Mouse (Mus musculus): Measurements from ENCODE around the gene Hic1. TPM values are rescaled to one million over a fixed set of nuclear protein-coding genes. Genes with fewer than 3 reads are reported as not detected.
A peak's percentile ranks its signal among the peaks of the same experiment; 100 is the strongest.

Gene Hic1
- total and polyA plus RNA-seq, 2 experiments from 2014 or later: 4.8 to 17.8 TPM

GRCm38 (mm10) chr11:75212031-75212667, 42.8 kb upstream of the Hic1 start:
- Histone ChIP-seq H3K9me3 (replicated peaks; ENCODE audit: control insufficient read depth, low read length) (no peaks in the 10 kb centered on the region), H3K27me3 (ENCODE audit: control insufficient read depth, insufficient read depth, low read length) (no peaks in the 10 kb centered on the region), H3K4me1 (ENCODE audit: control insufficient read depth, insufficient read depth) (peaks cover 27% of the 10 kb centered on the region), H3K27ac (ENCODE audit: low read depth) (peak overlapping the region; percentile 89), H3K4me2 (ENCODE audit: low read depth, low read length) (peak overlapping the region; percentile 22; the same call in 1 of the 2 replicates), H3K36me3 (replicated peaks; ENCODE audit: control insufficient read depth, insufficient read depth, low read length) (no peaks in the 10 kb centered on the region), H3K9ac (replicated peaks; ENCODE audit: low read depth, low read length) (no peak overlapping the region), H3K4me3 (ENCODE audit: low read depth, low read length) (no peak overlapping the region)
- ATAC-seq (ENCODE audit: insufficient read depth, low read depth) (peak; percentile 79), DNase-seq (ENCODE audit: low spot score) (peak; percentile 84)
- no peak for TF ChIP-seq EP300 (IDR thresholded peaks at IDR 0.05; ENCODE audit: low read depth)
- TF ChIP-seq CTCF (IDR thresholded peaks at IDR 0.05; ENCODE audit: low read depth): no peak
- WGBS: 29% methylated on average over 8 of the region's 8 CpGs

- no peaks in the 10 kb centered on the region for H3K9me3 ChIP-seq (replicated peaks; ENCODE audit: control insufficient read depth, low read length)
- no peak overlapping the region for H3K4me2 ChIP-seq (ENCODE audit: low read depth, low read length)
- TF ChIP-seq EP300 (IDR thresholded peaks at IDR 0.05; ENCODE audit: low read depth) (no peak), CTCF (IDR thresholded peaks at IDR 0.05; ENCODE audit: low read depth) (no peak)
- no peak overlapping the region for H3K4me3 ChIP-seq (ENCODE audit: low read depth, low read length)
- H3K9ac ChIP-seq (replicated peaks; ENCODE audit: low read depth, low read length): no peak overlapping the region
- H3K27ac ChIP-seq (ENCODE audit: low read depth): 0 out of 2 replicates have a peak overlapping the region, but pooled peaks have one; percentile 89
- H3K27me3 ChIP-seq (ENCODE audit: control insufficient read depth, insufficient read depth, low read length): no peaks in the 10 kb centered on the region
- no peaks in the 10 kb centered on the region for H3K36me3 ChIP-seq (replicated peaks; ENCODE audit: control insufficient read depth, insufficient read depth, low read length)
- WGBS: 89% methylated on average over 6 of the region's 6 CpGs
- DNase-seq (ENCODE audit: low spot score): no peak
- no peak for ATAC-seq (ENCODE audit: insufficient read depth, low read depth)
- H3K4me1 ChIP-seq (ENCODE audit: control insufficient read depth, insufficient read depth): peaks cover 22% of the 10 kb centered on the region
Measured at GRCm38 (mm10) chr11:75210755-75211154, 41.4 kb upstream of the Hic1 start.

DNA sequence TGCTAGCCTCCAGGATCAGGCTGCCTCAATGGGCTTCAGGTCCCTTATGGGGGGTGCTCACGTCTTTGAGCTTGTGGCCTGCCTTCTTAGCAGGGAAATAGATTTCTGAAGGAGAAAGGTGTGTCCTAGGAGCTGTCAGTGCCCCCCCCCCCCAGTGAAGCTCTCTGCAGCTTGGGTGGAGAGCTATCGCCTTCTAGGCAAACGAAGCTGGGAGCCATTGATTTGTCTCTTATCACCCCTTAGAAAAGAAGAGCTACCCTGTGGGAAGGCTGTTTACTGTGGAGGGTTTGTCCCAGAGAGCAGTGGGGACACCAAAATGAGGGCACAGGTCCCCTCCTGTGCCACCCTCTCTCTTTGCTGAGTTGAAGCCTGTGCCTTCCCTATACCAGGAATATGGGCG, 40.8 kb upstream of the Hic1 start:
- no peak for DNase-seq (ENCODE audit: low spot score)
- Histone ChIP-seq H3K27me3 (ENCODE audit: control insufficient read depth, insufficient read depth, low read length) (no peaks in the 10 kb centered on the region), H3K4me3 (ENCODE audit: low read depth, low read length) (no peak overlapping the region), H3K27ac (ENCODE audit: low read depth) (no peak overlapping the region), H3K36me3 (replicated peaks; ENCODE audit: control insufficient read depth, insufficient read depth, low read length) (no peaks in the 10 kb centered on the region), H3K9me3 (replicated peaks; ENCODE audit: control insufficient read depth, low read length) (no peaks in the 10 kb centered on the region), H3K4me1 (ENCODE audit: control insufficient read depth, insufficient read depth) (peaks cover 23% of the 10 kb centered on the region), H3K4me2 (ENCODE audit: low read depth, low read length) (no peak overlapping the region), H3K9ac (replicated peaks; ENCODE audit: low read depth, low read length) (no peak overlapping the region; the same call in 1 of the 2 replicates)
- WGBS: 81% methylated on average over 4 of the region's 4 CpGs
- ATAC-seq (ENCODE audit: insufficient read depth, low read depth): no peak
- TF ChIP-seq EP300 (IDR thresholded peaks at IDR 0.05; ENCODE audit: low read depth): no peak
- no peak for TF ChIP-seq CTCF (IDR thresholded peaks at IDR 0.05; ENCODE audit: low read depth)

- no peaks in the 10 kb centered on the region for H3K36me3 ChIP-seq (replicated peaks; ENCODE audit: control insufficient read depth, insufficient read depth, low read length)
- no peaks in the 10 kb centered on the region for H3K27me3 ChIP-seq (ENCODE audit: control insufficient read depth, insufficient read depth, low read length)
- H3K4me3 ChIP-seq (ENCODE audit: low read depth, low read length): no peak overlapping the region
- H3K27ac ChIP-seq (ENCODE audit: low read depth): peak overlapping the region; percentile 25; the same call in 1 of the 2 replicates
- no peaks in the 10 kb centered on the region for H3K9me3 ChIP-seq (replicated peaks; ENCODE audit: control insufficient read depth, low read length)
- DNase-seq (ENCODE audit: low spot score): no peak
- H3K4me2 ChIP-seq (ENCODE audit: low read depth, low read length): no peak overlapping the region
- TF ChIP-seq CTCF (IDR thresholded peaks at IDR 0.05; ENCODE audit: low read depth): no peak
- no peak for TF ChIP-seq EP300 (IDR thresholded peaks at IDR 0.05; ENCODE audit: low read depth)
- WGBS: 69% methylated on average over 4 of the region's 4 CpGs
- no peak overlapping the region for H3K9ac ChIP-seq (replicated peaks; ENCODE audit: low read depth, low read length)
- peaks cover 30% of the 10 kb centered on the region for H3K4me1 ChIP-seq (ENCODE audit: control insufficient read depth, insufficient read depth)
- no peak for ATAC-seq (ENCODE audit: insufficient read depth, low read depth)
Measured at GRCm38 (mm10) chr11:75209363-75209762, 40.0 kb upstream of the Hic1 start.

DNA sequence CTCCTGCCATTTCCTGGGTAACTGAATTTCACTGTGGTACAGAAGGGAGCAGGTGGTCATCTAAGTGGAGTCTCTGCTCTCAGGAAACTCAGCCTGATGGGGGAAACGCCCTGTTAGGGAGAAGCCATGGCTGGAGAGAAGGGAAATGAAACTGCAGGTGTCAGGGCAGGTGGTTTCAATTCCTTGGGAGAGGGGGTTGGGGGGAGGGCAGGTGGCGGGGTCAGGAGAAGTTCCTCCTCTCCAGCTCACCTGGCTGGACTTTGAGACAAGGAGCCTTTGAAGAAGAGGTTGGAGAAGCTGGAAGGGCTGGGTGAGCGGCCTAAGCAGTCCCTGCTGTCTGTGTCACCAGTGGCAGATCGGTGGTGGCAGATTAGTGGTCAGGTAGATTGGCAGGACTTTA, 37.0 kb upstream of the Hic1 start:
- no peak for ATAC-seq (ENCODE audit: insufficient read depth, low read depth)
- Histone ChIP-seq H3K4me1 (ENCODE audit: control insufficient read depth, insufficient read depth) (peaks cover 22% of the 10 kb centered on the region), H3K4me2 (ENCODE audit: low read depth, low read length) (no peak overlapping the region), H3K27me3 (ENCODE audit: control insufficient read depth, insufficient read depth, low read length) (no peaks in the 10 kb centered on the region), H3K27ac (ENCODE audit: low read depth) (no peak overlapping the region), H3K9ac (replicated peaks; ENCODE audit: low read depth, low read length) (no peak overlapping the region), H3K36me3 (replicated peaks; ENCODE audit: control insufficient read depth, insufficient read depth, low read length) (no peaks in the 10 kb centered on the region), H3K4me3 (ENCODE audit: low read depth, low read length) (no peak overlapping the region), H3K9me3 (replicated peaks; ENCODE audit: control insufficient read depth, low read length) (no peaks in the 10 kb centered on the region)
- DNase-seq (ENCODE audit: low spot score): no peak
- no peak for TF ChIP-seq CTCF (IDR thresholded peaks at IDR 0.05; ENCODE audit: low read depth)
- no peak for TF ChIP-seq EP300 (IDR thresholded peaks at IDR 0.05; ENCODE audit: low read depth)
- WGBS: 83% methylated on average over 4 of the region's 4 CpGs

DNA sequence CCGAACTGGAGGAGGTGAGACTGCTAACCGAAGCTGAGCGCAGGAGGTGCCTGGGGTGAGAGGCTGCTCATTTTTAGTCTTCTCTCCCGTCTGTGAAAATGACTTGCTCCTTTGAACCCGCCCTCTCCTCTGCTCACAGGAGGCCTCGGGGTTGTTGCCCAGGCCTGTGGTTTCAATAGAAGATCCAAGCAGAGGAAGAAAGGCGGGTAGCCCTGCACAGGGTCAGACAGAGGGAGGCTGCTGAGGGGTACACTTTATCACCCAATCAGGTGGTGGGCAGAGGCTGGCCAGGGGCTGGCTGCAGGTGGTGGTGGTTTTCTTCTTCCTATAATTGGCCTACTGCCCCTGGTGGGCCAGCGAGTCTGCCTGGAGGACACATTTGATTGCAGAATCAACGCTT, 35.2 kb upstream of the Hic1 start:
- peaks cover 27% of the 10 kb centered on the region for H3K4me1 ChIP-seq (ENCODE audit: control insufficient read depth, insufficient read depth)
- no peaks in the 10 kb centered on the region for H3K36me3 ChIP-seq (replicated peaks; ENCODE audit: control insufficient read depth, insufficient read depth, low read length)
- peak overlapping the region; percentile 20; the same call in 1 of the 2 replicates for H3K9ac ChIP-seq (replicated peaks; ENCODE audit: low read depth, low read length)
- no peak overlapping the region for H3K4me3 ChIP-seq (ENCODE audit: low read depth, low read length)
- no peaks in the 10 kb centered on the region for H3K27me3 ChIP-seq (ENCODE audit: control insufficient read depth, insufficient read depth, low read length)
- no peak overlapping the region for H3K4me2 ChIP-seq (ENCODE audit: low read depth, low read length)
- peak overlapping the region; percentile 46 for H3K27ac ChIP-seq (ENCODE audit: low read depth)
- TF ChIP-seq EP300 (IDR thresholded peaks at IDR 0.05; ENCODE audit: low read depth): no peak
- no peak for TF ChIP-seq CTCF (IDR thresholded peaks at IDR 0.05; ENCODE audit: low read depth)
- ATAC-seq (ENCODE audit: insufficient read depth, low read depth) (no peak), DNase-seq (ENCODE audit: low spot score) (no peak)
- WGBS: 46% methylated on average over 9 of the region's 9 CpGs
- no peaks in the 10 kb centered on the region for H3K9me3 ChIP-seq (replicated peaks; ENCODE audit: control insufficient read depth, low read length)
